In the genomic region with DNA sequence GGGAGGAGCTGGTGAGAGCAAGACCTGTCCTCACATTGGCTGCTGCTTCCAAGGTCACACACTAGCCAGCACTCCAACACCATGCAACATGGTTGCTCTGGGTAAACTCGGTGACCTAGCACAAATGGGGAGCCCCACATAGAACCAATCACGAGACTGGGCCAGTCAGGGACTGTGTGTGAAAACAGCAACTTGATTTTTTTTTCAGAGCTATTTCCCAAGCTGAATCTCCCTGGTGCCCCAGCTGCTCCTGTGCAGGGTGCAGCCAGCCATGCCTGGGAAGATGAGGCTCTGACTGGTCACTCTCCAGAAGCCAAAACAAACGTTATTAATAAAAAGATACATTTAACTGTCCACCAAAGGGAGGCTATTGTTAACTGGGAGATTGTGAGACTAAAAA, we compare ENCODE assay signal across 12 mouse cellular contexts.
A peak's percentile ranks its signal among the peaks of the same experiment; 100 is the strongest.
DNase-seq lines count a peak whose midpoint lies in the region; ATAC-seq and TF ChIP-seq lines count a peak whose summit lies in the region.
"Had no signal": no experiment of that assay in that cellular context is flagged by ENCODE, and none has a peak within 500 bp of the region (broad histone marks: within the 10 kb centered on the region; RNA-seq: fewer than 3 reads in every experiment).

No protein-coding gene starts in this region.

- no peak overlapping the region for H3K4me3 ChIP-seq in layer of hippocampus, adult 2 months
- no peak overlapping the region for H3K4me3 ChIP-seq in forebrain, embryonic 11.5 days (ENCODE audit: low read depth, low read length)
- no peak overlapping the region for H3K4me3 ChIP-seq in hindbrain, embryonic 16.5 days (ENCODE audit: low read length)
- H3K4me3 ChIP-seq in neural tube, embryonic 14.5 days (ENCODE audit: low read depth, low read length), result no peak overlapping the region
- H3K4me3 ChIP-seq: kidney, embryonic 15.5 days; lung, embryonic 15.5 days had no signal

- peak; percentile 63 for ATAC-seq in forebrain, embryonic 11.5 days (replicated peaks; ENCODE audit: low FRiP score)
- peak; percentile 48 for ATAC-seq in hindbrain, embryonic 16.5 days
- ATAC-seq in neural tube, embryonic 14.5 days (ENCODE audit: low read depth), result no peak; the same call in 1 of the 2 replicates

- H3K9ac ChIP-seq in forebrain, embryonic 11.5 days (ENCODE audit: low read length), result no peak overlapping the region
- H3K9ac ChIP-seq in hindbrain, embryonic 16.5 days (ENCODE audit: low read depth, low read length), result no peak overlapping the region
- no peak overlapping the region for H3K9ac ChIP-seq in neural tube, embryonic 14.5 days (replicated peaks; ENCODE audit: low read depth, low read length)
- H3K9ac ChIP-seq: kidney, embryonic 15.5 days; lung, embryonic 15.5 days had no signal

- no peaks in the 10 kb centered on the region for H3K36me3 ChIP-seq in forebrain, embryonic 11.5 days (ENCODE audit: control insufficient read depth, insufficient read depth, low read length)
- no peaks in the 10 kb centered on the region for H3K36me3 ChIP-seq in hindbrain, embryonic 16.5 days (ENCODE audit: control insufficient read depth, insufficient read depth, low read length)
- H3K36me3 ChIP-seq in neural tube, embryonic 14.5 days (ENCODE audit: control insufficient read depth, insufficient read depth, low read length), result no peaks in the 10 kb centered on the region
- H3K36me3 ChIP-seq: kidney, embryonic 15.5 days; lung, embryonic 15.5 days had no signal

- 20% methylated on average over 3 of the region's 3 CpGs for WGBS in forebrain, embryonic 11.5 days
- 35% methylated on average over 3 of the region's 3 CpGs for WGBS in hindbrain, embryonic 16.5 days
- WGBS in neural tube, embryonic 14.5 days, result 36% methylated on average over 3 of the region's 3 CpGs

- TF ChIP-seq CTCF in layer of hippocampus, adult 2 months (conservative IDR thresholded peaks at IDR 0.05), result no peak

- H3K4me1 ChIP-seq in forebrain, embryonic 11.5 days (replicated peaks; ENCODE audit: control insufficient read depth, insufficient read depth, low read length), result peaks cover 11% of the 10 kb centered on the region; the same call in 1 of the 2 replicates
- H3K4me1 ChIP-seq in hindbrain, embryonic 16.5 days (ENCODE audit: control insufficient read depth, insufficient read depth, low read depth, low read length), result peaks cover 13% of the 10 kb centered on the region
- no peaks in the 10 kb centered on the region for H3K4me1 ChIP-seq in neural tube, embryonic 14.5 days (ENCODE audit: control insufficient read depth, insufficient read depth, low read length)
- H3K4me1 ChIP-seq: lung, embryonic 15.5 days had no signal

- H3K4me2 ChIP-seq in forebrain, embryonic 11.5 days (ENCODE audit: low read depth, low read length, severe bottlenecking), result no peak overlapping the region
- no peak overlapping the region for H3K4me2 ChIP-seq in hindbrain, embryonic 16.5 days (ENCODE audit: low read length)
- H3K4me2 ChIP-seq in neural tube, embryonic 14.5 days (ENCODE audit: low read depth, low read length), result no peak overlapping the region
- H3K4me2 ChIP-seq: kidney, embryonic 15.5 days; lung, embryonic 15.5 days had no signal

- no peak for DNase-seq in layer of hippocampus, adult 2 months (ENCODE audit: low spot score in 2 of 2)
- DNase-seq in layer of hippocampus, postnatal 36 days, result no peak
- no peak for DNase-seq in forebrain, embryonic 11.5 days (ENCODE audit: low spot score)
- no peak for DNase-seq in lung, postnatal 10 days
- no peak for DNase-seq in cerebellum, postnatal 36 days
- DNase-seq in urinary bladder, postnatal 25 days (ENCODE audit: low spot score), result no peak
- DNase-seq: heart, adult 18-20 months; thymus, postnatal 14 days had no signal

- no peaks in the 10 kb centered on the region for H3K9me3 ChIP-seq in forebrain, embryonic 11.5 days (ENCODE audit: control insufficient read depth, low read length)
- H3K9me3 ChIP-seq in hindbrain, embryonic 16.5 days (ENCODE audit: control insufficient read depth, low read length), result no peaks in the 10 kb centered on the region
- no peaks in the 10 kb centered on the region for H3K9me3 ChIP-seq in neural tube, embryonic 14.5 days (ENCODE audit: control insufficient read depth, low read length)
- H3K9me3 ChIP-seq: kidney, embryonic 15.5 days; lung, embryonic 15.5 days had no signal

- peaks cover 24% of the 10 kb centered on the region for H3K27me3 ChIP-seq in forebrain, embryonic 11.5 days (ENCODE audit: control insufficient read depth, insufficient read depth, low read length)
- no peaks in the 10 kb centered on the region for H3K27me3 ChIP-seq in hindbrain, embryonic 16.5 days (replicated peaks; ENCODE audit: control insufficient read depth, insufficient read depth, low read length)
- H3K27me3 ChIP-seq in neural tube, embryonic 14.5 days (ENCODE audit: control insufficient read depth, insufficient read depth, low read length), result no peaks in the 10 kb centered on the region
- H3K27me3 ChIP-seq: kidney, embryonic 15.5 days; lung, embryonic 15.5 days had no signal

- peak overlapping the region; percentile 64; the same call in 1 of the 2 replicates for H3K27ac ChIP-seq in layer of hippocampus, adult 2 months
- H3K27ac ChIP-seq in forebrain, embryonic 11.5 days (ENCODE audit: low read depth, low read length), result no peak overlapping the region
- peak overlapping the region; percentile 39; the same call in 1 of the 2 replicates for H3K27ac ChIP-seq in hindbrain, embryonic 16.5 days (ENCODE audit: low read depth, low read length)
- peak overlapping the region; percentile 16; the same call in 1 of the 2 replicates for H3K27ac ChIP-seq in neural tube, embryonic 14.5 days (ENCODE audit: low read depth, low read length)
- H3K27ac ChIP-seq: kidney, embryonic 15.5 days; lung, embryonic 15.5 days had no signal
